Mouse (Mus musculus): ENCODE data around the gene Efhd1.

DNA sequence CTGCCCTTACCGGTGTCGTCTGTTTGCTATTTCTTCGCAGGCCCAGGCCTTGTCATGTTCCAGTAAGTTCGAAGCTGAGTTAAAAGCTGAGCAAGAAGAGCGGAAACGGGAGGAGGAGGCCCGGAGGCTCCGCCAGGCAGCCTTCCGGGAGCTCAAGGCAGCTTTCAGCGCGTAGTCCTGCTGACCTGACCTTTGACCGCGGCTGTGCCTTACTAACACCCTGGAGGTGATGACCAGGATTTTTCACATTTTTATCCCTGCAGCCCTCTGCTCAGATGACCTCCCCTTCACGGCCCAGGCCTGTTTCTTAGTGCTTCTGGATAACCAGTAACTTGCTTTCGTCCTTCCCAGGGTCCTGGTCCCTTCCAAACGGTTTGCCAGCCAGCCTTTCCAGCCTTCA, 45.5 kb downstream of the Efhd1 start:
- no peak for TF ChIP-seq ZNF384 (IDR thresholded peaks at IDR 0.05; ENCODE audit: low read depth, low read length)
- TF ChIP-seq CTCF (IDR thresholded peaks at IDR 0.05 in 2 of 3, conservative IDR thresholded peaks at IDR 0.05 in 1 of 3; ENCODE audit: control insufficient read depth in 1 of 3, insufficient read depth in 1 of 3, low read depth in 2 of 3, low read length in 3 of 3, poor library complexity in 1 of 3, severe bottlenecking in 1 of 3), result no peak
- no peak for TF ChIP-seq MAZ (IDR thresholded peaks at IDR 0.05; ENCODE audit: low read depth, low read length)
- no peak for TF ChIP-seq POLR2AphosphoS5 (IDR thresholded peaks at IDR 0.05; ENCODE audit: borderline replicate concordance, low read depth, low read length)
